Mouse (Mus musculus) small intestine, adult 2 months (tissue): Measurements from ENCODE around the gene Itpr3.

Experiments used
- CTCF ChIP-seq: fragments of 200-500 bp; IDR thresholded peaks from 2 replicates; pipeline ENCODE4 v1.5.1; 2012; ENCODE audit warnings: low read depth, mild to moderate bottlenecking, control low read depth, inconsistent platforms, low read length, moderate library complexity, mixed read lengths; ENCODE audit not compliant: insufficient replicate concordance, insufficient read length; ENCODE audit errors: extremely low read depth
- POLR2A ChIP-seq: fragments of 200-500 bp; IDR thresholded peaks from 2 replicates; pipeline ENCODE4 v1.6.1; 2012; ENCODE audit warnings: low read depth, mild to moderate bottlenecking, control low read depth, inconsistent platforms, low read length, moderate library complexity

DNA sequence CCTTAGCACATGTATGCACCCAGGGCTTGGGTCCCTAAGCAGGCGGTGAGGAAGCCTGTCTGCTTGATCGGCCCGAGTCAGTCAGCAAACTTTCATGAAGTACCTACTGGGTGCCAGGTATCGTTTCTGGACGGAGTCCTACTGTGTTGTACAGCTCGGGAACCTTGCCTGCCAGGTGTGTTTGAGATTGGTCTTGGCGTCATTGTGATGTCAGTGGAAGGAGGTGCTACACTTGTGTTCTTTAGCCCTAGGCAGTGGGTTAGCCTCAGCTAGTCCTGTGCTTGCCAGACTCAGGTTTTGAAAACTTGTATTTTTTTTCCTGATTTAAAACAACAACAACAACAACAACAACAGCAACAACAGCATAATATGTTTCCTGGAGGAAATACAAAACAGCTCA, 5.6 kb downstream of the Itpr3 start:
- TF ChIP-seq CTCF: no peak
- TF ChIP-seq POLR2A: no peak
